Comparison of ENCODE assay signal across 9 mouse cellular contexts in the genomic region with DNA sequence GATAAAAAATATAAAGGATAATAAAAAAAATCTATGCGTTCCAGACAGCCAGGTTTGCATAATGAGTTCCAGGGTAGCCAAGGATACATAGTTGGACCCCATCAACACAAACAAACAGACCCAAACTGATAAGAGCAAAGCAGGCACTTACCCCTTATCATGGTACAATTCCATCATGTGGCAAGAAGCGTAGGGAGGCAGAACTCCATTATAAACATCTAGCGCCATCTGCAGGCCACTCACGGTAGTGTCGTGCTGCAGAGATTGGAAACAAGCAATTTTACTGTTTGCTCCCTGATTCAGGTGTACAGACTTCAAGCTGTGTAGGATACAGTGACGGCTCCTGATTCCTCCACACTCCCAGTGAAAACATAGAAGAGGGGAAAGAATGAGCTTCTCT. TPM values are rescaled to one million over a fixed set of nuclear protein-coding genes. Genes with fewer than 3 reads are reported as not detected.
DNase-seq lines count a peak whose midpoint lies in the region; ATAC-seq and TF ChIP-seq lines count a peak whose summit lies in the region.
"Had no signal": no experiment of that assay in that cellular context is flagged by ENCODE, and none has a peak within 500 bp of the region (broad histone marks: within the 10 kb centered on the region; RNA-seq: fewer than 3 reads in every experiment).

No protein-coding gene starts in this region.

- H3K9me3 ChIP-seq in midbrain, embryonic 14.5 days (ENCODE audit: control insufficient read depth, low read length), result no peaks in the 10 kb centered on the region
- no peaks in the 10 kb centered on the region for H3K9me3 ChIP-seq in midbrain, embryonic 15.5 days
- H3K9me3 ChIP-seq in liver, embryonic 14.5 days (ENCODE audit: control insufficient read depth, low read length), result no peaks in the 10 kb centered on the region
- H3K9me3 ChIP-seq: heart, embryonic 15.5 days had no signal

- H3K9ac ChIP-seq in midbrain, embryonic 14.5 days (replicated peaks; ENCODE audit: low read length), result no peak overlapping the region
- H3K9ac ChIP-seq in midbrain, embryonic 15.5 days, result no peak overlapping the region
- H3K9ac ChIP-seq in liver, embryonic 14.5 days (replicated peaks), result no peak overlapping the region
- H3K9ac ChIP-seq: heart, embryonic 15.5 days had no signal

- no peak overlapping the region for H3K4me2 ChIP-seq in midbrain, embryonic 14.5 days (ENCODE audit: low read length)
- H3K4me2 ChIP-seq in midbrain, embryonic 15.5 days, result no peak overlapping the region
- H3K4me2 ChIP-seq in liver, embryonic 14.5 days (ENCODE audit: low read depth), result no peak overlapping the region
- H3K4me2 ChIP-seq: heart, embryonic 15.5 days had no signal

- TF ChIP-seq CTCF in liver, embryonic 14.5 days (IDR thresholded peaks at IDR 0.05; ENCODE audit: low read depth), result peak; percentile 90

- no peaks in the 10 kb centered on the region for H3K27me3 ChIP-seq in midbrain, embryonic 14.5 days (ENCODE audit: control insufficient read depth, insufficient read depth, low read length)
- H3K27me3 ChIP-seq in midbrain, embryonic 15.5 days (replicated peaks), result no peaks in the 10 kb centered on the region
- H3K27me3 ChIP-seq in liver, embryonic 14.5 days (ENCODE audit: control insufficient read depth, insufficient read depth, low read length), result no peaks in the 10 kb centered on the region
- H3K27me3 ChIP-seq: heart, embryonic 15.5 days had no signal

- H3K27ac ChIP-seq in midbrain, embryonic 14.5 days (replicated peaks; ENCODE audit: low read depth, low read length), result no peak overlapping the region
- H3K27ac ChIP-seq in midbrain, embryonic 15.5 days, result no peak overlapping the region
- no peak overlapping the region for H3K27ac ChIP-seq in liver, embryonic 14.5 days
- H3K27ac ChIP-seq: heart, embryonic 15.5 days had no signal

- TF ChIP-seq EP300 in liver, embryonic 14.5 days (IDR thresholded peaks at IDR 0.05; ENCODE audit: low read depth), result no peak

- no peak for ATAC-seq in midbrain, embryonic 14.5 days (ENCODE audit: low FRiP score, low TSS enrichment)
- ATAC-seq in midbrain, embryonic 15.5 days (replicated peaks), result no peak
- ATAC-seq in frontal cortex, adult (ENCODE audit: low TSS enrichment), result peak; percentile 64; the same call in 1 of the 2 replicates
- no peak for ATAC-seq in liver, embryonic 14.5 days (ENCODE audit: insufficient read depth)

- DNase-seq in midbrain, embryonic 14.5 days, result peak; percentile 86
- peak; percentile 34 for DNase-seq in c-Kit-negative CD71-positive TER-119-positive erythroid progenitor cells, embryonic 14.5 days (ENCODE audit: low read depth, low spot score)
- peak; percentile 76 for DNase-seq in kidney, postnatal 14 days
- DNase-seq in liver, embryonic 14.5 days (ENCODE audit: low read depth in 3 of 3, low spot score in 3 of 3), result peak; percentile 28 to 38 (median 37)
- peak; percentile 67 to 79 for DNase-seq in right cerebral cortex, postnatal 10 days (ENCODE audit: low spot score in 2 of 2)
- peak; percentile 78 for DNase-seq in urinary bladder, postnatal 14 days (ENCODE audit: low spot score)

- WGBS in midbrain, embryonic 14.5 days, result 12% methylated on average over 6 of the region's 6 CpGs
- WGBS in midbrain, embryonic 15.5 days, result 11% methylated on average over 6 of the region's 6 CpGs
- 7% methylated on average over 6 of the region's 6 CpGs for WGBS in liver, embryonic 14.5 days (ENCODE audit: insufficient replicate concordance)

- H3K36me3 ChIP-seq in midbrain, embryonic 14.5 days (ENCODE audit: control insufficient read depth, insufficient read depth, low read length), result no peaks in the 10 kb centered on the region
- H3K36me3 ChIP-seq in midbrain, embryonic 15.5 days (replicated peaks), result no peaks in the 10 kb centered on the region
- H3K36me3 ChIP-seq in liver, embryonic 14.5 days (replicated peaks; ENCODE audit: control insufficient read depth, insufficient read depth, low read depth), result no peaks in the 10 kb centered on the region
- H3K36me3 ChIP-seq: heart, embryonic 15.5 days had no signal

- no peak overlapping the region for H3K4me3 ChIP-seq in midbrain, embryonic 14.5 days (replicated peaks; ENCODE audit: low read depth, low read length)
- H3K4me3 ChIP-seq in midbrain, embryonic 15.5 days, result no peak overlapping the region
- no peak overlapping the region for H3K4me3 ChIP-seq in liver, embryonic 14.5 days (ENCODE audit: insufficient read depth in 1 of 2, low read depth in 2 of 2, low read length in 2 of 2)
- H3K4me3 ChIP-seq: heart, embryonic 15.5 days had no signal

- no peaks in the 10 kb centered on the region for H3K4me1 ChIP-seq in midbrain, embryonic 14.5 days (ENCODE audit: control insufficient read depth, insufficient read depth, low read length)
- no peaks in the 10 kb centered on the region for H3K4me1 ChIP-seq in midbrain, embryonic 15.5 days
- no peaks in the 10 kb centered on the region for H3K4me1 ChIP-seq in liver, embryonic 14.5 days (replicated peaks; ENCODE audit: control insufficient read depth in 2 of 2, insufficient read depth in 2 of 2, low read length in 1 of 2)
- H3K4me1 ChIP-seq: heart, embryonic 15.5 days had no signal

RNA-seq across cellular contexts. Expression of a gene that starts 30.8 kb away (rescaled TPM):
- 0.24 and 0.41 TPM in 2 replicates for polyA plus RNA-seq in midbrain, embryonic 14.5 days (2014; fragmentation: Nextera tagmentation; extraction: Ambion mirVana)
- polyA plus RNA-seq in midbrain, embryonic 15.5 days (2015; fragmentation: Nextera tagmentation; extraction: Ambion mirVana), result 0.40 and 0.45 TPM in 2 replicates
- 0.13 and 0.17 TPM in 2 replicates for polyA plus RNA-seq in liver, embryonic 14.5 days (2012; rRNA removed)
- polyA plus RNA-seq in liver, embryonic 14.5 days (2014; fragmentation: Nextera tagmentation; extraction: Ambion mirVana), result 0.13 and 0.20 TPM in 2 replicates

RNA-seq across cellular contexts. Expression of a gene that starts 44.0 kb away (rescaled TPM):
- 27.6 and 32.0 TPM in 2 replicates for polyA plus RNA-seq in midbrain, embryonic 14.5 days (2014; fragmentation: Nextera tagmentation; extraction: Ambion mirVana)
- polyA plus RNA-seq in midbrain, embryonic 15.5 days (2015; fragmentation: Nextera tagmentation; extraction: Ambion mirVana), result 19.3 and 20.5 TPM in 2 replicates
- polyA plus RNA-seq in liver, embryonic 14.5 days (2012; rRNA removed), result 9.3 and 15.6 TPM in 2 replicates
- 7.0 and 10.4 TPM in 2 replicates for polyA plus RNA-seq in liver, embryonic 14.5 days (2014; fragmentation: Nextera tagmentation; extraction: Ambion mirVana)

Comparison
In these comparisons a context has a peak if more than half of its experiments do, and no peak if none do; other contexts are left out.
1. DNase-seq: peak in every context shown above with its lines; median percentile 86 in midbrain, embryonic 14.5 days; 78 in urinary bladder, postnatal 14 days; 76 in kidney, postnatal 14 days; 73 in right cerebral cortex, postnatal 10 days; 37 in liver, embryonic 14.5 days; 34 in c-Kit-negative CD71-positive TER-119-positive erythroid progenitor cells, embryonic 14.5 days.